10 mouse cellular contexts compared by ENCODE assay signal in genomic region chr1:136946404-136946803, GRCm38 (mm10). TPM values are rescaled to one million over a fixed set of nuclear protein-coding genes. Genes with fewer than 3 reads are reported as not detected.
DNase-seq lines count a peak whose midpoint lies in the region; ATAC-seq and TF ChIP-seq lines count a peak whose summit lies in the region.
"Had no signal": no experiment of that assay in that cellular context is flagged by ENCODE, and none has a peak within 500 bp of the region (broad histone marks: within the 10 kb centered on the region; RNA-seq: fewer than 3 reads in every experiment).

No protein-coding gene starts in this region.

- H3K27me3 ChIP-seq in hindbrain, embryonic 14.5 days (ENCODE audit: control insufficient read depth, insufficient read depth, low read length), result peaks cover 91% of the 10 kb centered on the region
- H3K27me3 ChIP-seq in hindbrain, embryonic 16.5 days (replicated peaks; ENCODE audit: control insufficient read depth, insufficient read depth, low read length), result peaks cover 43% of the 10 kb centered on the region
- peaks cover 53% of the 10 kb centered on the region for H3K27me3 ChIP-seq in embryonic facial prominence, embryonic 12.5 days
- peaks cover 14% of the 10 kb centered on the region for H3K27me3 ChIP-seq in intestine, embryonic 16.5 days (replicated peaks; ENCODE audit: control insufficient read depth, insufficient read depth, low read length)
- H3K27me3 ChIP-seq in midbrain, postnatal 0 days (ENCODE audit: insufficient read depth, low read length), result peaks cover 77% of the 10 kb centered on the region

- DNase-seq in hindbrain, embryonic 14.5 days (ENCODE audit: low spot score), result no peak
- DNase-seq in midbrain, postnatal 0 days (ENCODE audit: low spot score), result no peak
- DNase-seq in cerebellum, adult 9-11 months, result no peak
- DNase-seq: cerebellum, adult 11 months had no signal

- ATAC-seq in hindbrain, embryonic 14.5 days (ENCODE audit: low FRiP score), result no peak
- ATAC-seq in hindbrain, embryonic 16.5 days, result no peak
- ATAC-seq in embryonic facial prominence, embryonic 12.5 days (ENCODE audit: insufficient number of reproducible peaks, insufficient read depth, low FRiP score, low TSS enrichment), result no peak
- 0 out of 2 replicates have a peak, but pooled peaks have one; percentile 2 for ATAC-seq in intestine, embryonic 16.5 days
- no peak for ATAC-seq in midbrain, postnatal 0 days (ENCODE audit: low FRiP score)
- ATAC-seq in cerebellum, adult (ENCODE audit: insufficient number of reproducible peaks, low FRiP score, low TSS enrichment), result no peak

- H3K27ac ChIP-seq in hindbrain, embryonic 14.5 days, result no peak overlapping the region
- no peak overlapping the region for H3K27ac ChIP-seq in hindbrain, embryonic 16.5 days (ENCODE audit: low read depth, low read length)
- no peak overlapping the region for H3K27ac ChIP-seq in embryonic facial prominence, embryonic 12.5 days
- H3K27ac ChIP-seq in intestine, embryonic 16.5 days (ENCODE audit: low read length), result peak overlapping the region; percentile 62
- H3K27ac ChIP-seq in midbrain, postnatal 0 days (ENCODE audit: low read depth, low read length), result no peak overlapping the region

- no peaks in the 10 kb centered on the region for H3K9me3 ChIP-seq in hindbrain, embryonic 14.5 days (ENCODE audit: control insufficient read depth, low read length)
- H3K9me3 ChIP-seq in hindbrain, embryonic 16.5 days (ENCODE audit: control insufficient read depth, low read length), result no peaks in the 10 kb centered on the region
- H3K9me3 ChIP-seq in embryonic facial prominence, embryonic 12.5 days, result no peaks in the 10 kb centered on the region
- H3K9me3 ChIP-seq in intestine, embryonic 16.5 days (ENCODE audit: control insufficient read depth, low read length), result no peaks in the 10 kb centered on the region
- H3K9me3 ChIP-seq in midbrain, postnatal 0 days (ENCODE audit: low read length), result 0 out of 2 replicates have a peak, but pooled peaks cover 2% of the 10 kb centered on the region
- H3K9me3 ChIP-seq: megakaryocyte, embryonic 14.5 days had no signal

- H3K9ac ChIP-seq in hindbrain, embryonic 14.5 days, result no peak overlapping the region
- no peak overlapping the region for H3K9ac ChIP-seq in hindbrain, embryonic 16.5 days (ENCODE audit: low read depth, low read length)
- no peak overlapping the region for H3K9ac ChIP-seq in embryonic facial prominence, embryonic 12.5 days
- H3K9ac ChIP-seq in intestine, embryonic 16.5 days (ENCODE audit: low read depth, low read length), result peak overlapping the region; percentile 85
- no peak overlapping the region for H3K9ac ChIP-seq in midbrain, postnatal 0 days (replicated peaks; ENCODE audit: low read length, poor library complexity, severe bottlenecking)

- no peak overlapping the region for H3K4me3 ChIP-seq in hindbrain, embryonic 14.5 days (replicated peaks; ENCODE audit: low read length)
- H3K4me3 ChIP-seq in hindbrain, embryonic 16.5 days (ENCODE audit: low read length), result no peak overlapping the region
- peak overlapping the region; percentile 37 for H3K4me3 ChIP-seq in embryonic facial prominence, embryonic 12.5 days
- H3K4me3 ChIP-seq in intestine, embryonic 16.5 days (ENCODE audit: low read length), result peak overlapping the region; percentile 71
- H3K4me3 ChIP-seq in midbrain, postnatal 0 days (ENCODE audit: low read depth, low read length), result no peak overlapping the region

- 1% methylated on average over 8 of the region's 8 CpGs for WGBS in hindbrain, embryonic 14.5 days
- 1% methylated on average over 8 of the region's 8 CpGs for whole genome bisulfite sequencing in hindbrain, embryonic 16.5 days
- 2% methylated on average over 8 of the region's 8 CpGs for WGBS in embryonic facial prominence, embryonic 12.5 days
- 3% methylated on average over 8 of the region's 8 CpGs for WGBS in intestine, embryonic 16.5 days
- WGBS in midbrain, postnatal 0 days, result 2% methylated on average over 8 of the region's 8 CpGs

- H3K4me1 ChIP-seq in hindbrain, embryonic 14.5 days (replicated peaks; ENCODE audit: control insufficient read depth, insufficient read depth, low read length), result peaks cover 8% of the 10 kb centered on the region; the same call in 1 of the 2 replicates
- peaks cover 11% of the 10 kb centered on the region for H3K4me1 ChIP-seq in hindbrain, embryonic 16.5 days (ENCODE audit: control insufficient read depth, insufficient read depth, low read depth, low read length)
- H3K4me1 ChIP-seq in embryonic facial prominence, embryonic 12.5 days, result peaks cover 20% of the 10 kb centered on the region; the same call in 1 of the 2 replicates
- H3K4me1 ChIP-seq in intestine, embryonic 16.5 days (ENCODE audit: control insufficient read depth, insufficient read depth, low read length), result peaks cover 14% of the 10 kb centered on the region; the same call in 1 of the 2 replicates
- peaks cover 5% of the 10 kb centered on the region; the same call in 1 of the 2 replicates for H3K4me1 ChIP-seq in midbrain, postnatal 0 days (ENCODE audit: insufficient read depth, low read length)

- no peak for TF ChIP-seq CTCF in midbrain, postnatal 0 days (IDR thresholded peaks at IDR 0.05)

- 0 out of 2 replicates have a peak overlapping the region, but pooled peaks have one; percentile 6 for H3K4me2 ChIP-seq in hindbrain, embryonic 14.5 days (replicated peaks)
- no peak overlapping the region for H3K4me2 ChIP-seq in hindbrain, embryonic 16.5 days (ENCODE audit: low read length)
- H3K4me2 ChIP-seq in embryonic facial prominence, embryonic 12.5 days (replicated peaks), result peak overlapping the region; percentile 27; the same call in 1 of the 2 replicates
- H3K4me2 ChIP-seq in intestine, embryonic 16.5 days (ENCODE audit: low read depth, low read length), result peak overlapping the region; percentile 74
- 0 out of 2 replicates have a peak overlapping the region, but pooled peaks have one; percentile 0 for H3K4me2 ChIP-seq in midbrain, postnatal 0 days (ENCODE audit: low read depth, low read length, poor library complexity, severe bottlenecking)

- H3K36me3 ChIP-seq in hindbrain, embryonic 14.5 days (replicated peaks; ENCODE audit: control insufficient read depth, insufficient read depth), result no peaks in the 10 kb centered on the region
- H3K36me3 ChIP-seq in hindbrain, embryonic 16.5 days (ENCODE audit: control insufficient read depth, insufficient read depth, low read length), result no peaks in the 10 kb centered on the region
- no peaks in the 10 kb centered on the region for H3K36me3 ChIP-seq in embryonic facial prominence, embryonic 12.5 days
- H3K36me3 ChIP-seq in intestine, embryonic 16.5 days (ENCODE audit: control insufficient read depth, insufficient read depth, low read length), result no peaks in the 10 kb centered on the region
- no peaks in the 10 kb centered on the region for H3K36me3 ChIP-seq in midbrain, postnatal 0 days (ENCODE audit: insufficient read depth, low read length)

RNA-seq across cellular contexts. Expression of gene Nr5a2, which starts 13.8 kb away (rescaled TPM):
- 1.0 and 1.3 TPM in 2 replicates for polyA plus RNA-seq in hindbrain, embryonic 14.5 days (2014; fragmentation: Nextera tagmentation; extraction: Ambion mirVana)
- 0.55 and 0.57 TPM in 2 replicates for polyA plus RNA-seq in hindbrain, embryonic 16.5 days (2015; fragmentation: Nextera tagmentation; extraction: Ambion mirVana)
- polyA plus RNA-seq in embryonic facial prominence, embryonic 12.5 days (2016; fragmentation: Nextera tagmentation; extraction: Ambion mirVana), result 3.0 and 6.8 TPM in 2 replicates
- 8.4 and 9.0 TPM in 2 replicates for polyA plus RNA-seq in intestine, embryonic 16.5 days (2015; fragmentation: Nextera tagmentation; extraction: Ambion mirVana)
- total RNA-seq in midbrain, postnatal 0 days (2014; rRNA removed), result 2.1 and 2.6 TPM in 2 replicates
- 0.43 and 0.90 TPM in 2 replicates for polyA plus RNA-seq in midbrain, postnatal 0 days (2015; fragmentation: Nextera tagmentation; extraction: Ambion mirVana)
- total RNA-seq: layer of hippocampus, postnatal 14 days had no signal

Comparison
In these comparisons a context has a peak if more than half of its experiments do, and no peak if none do; other contexts are left out.
1. H3K4me3 ChIP-seq: peak in embryonic facial prominence, embryonic 12.5 days (single experiment) and intestine, embryonic 16.5 days (single experiment); none in hindbrain, embryonic 14.5 days (single experiment), hindbrain, embryonic 16.5 days (single experiment) and midbrain, postnatal 0 days (single experiment).